Mouse (Mus musculus): ENCODE measurements around the gene Gimap5. TPM values are rescaled to one million over a fixed set of nuclear protein-coding genes. Genes with fewer than 3 reads are reported as not detected.

The Gimap5 gene
- polyA plus RNA-seq, 1 experiment from 2014 or later: 0.83 TPM

- WGBS: 74% methylated on average over 2 of the region's 2 CpGs
- DNase-seq (ENCODE audit: low spot score, missing footprints) (no peak), ATAC-seq (ENCODE audit: low FRiP score) (no peak)
- H3K4me3 ChIP-seq (ENCODE audit: low read depth, low read length): no peak overlapping the region
- no peaks in the 10 kb centered on the region for H3K36me3 ChIP-seq (ENCODE audit: control insufficient read depth, insufficient read depth, low read length)
- H3K27ac ChIP-seq (ENCODE audit: low read depth, low read length): no peak overlapping the region
- H3K9me3 ChIP-seq (ENCODE audit: control insufficient read depth, low read length): no peaks in the 10 kb centered on the region
- H3K27me3 ChIP-seq (ENCODE audit: control insufficient read depth, insufficient read depth, low read length): peaks cover 2% of the 10 kb centered on the region; the same call in 1 of the 2 replicates
- H3K4me1 ChIP-seq (ENCODE audit: control insufficient read depth, insufficient read depth, low read length): no peaks in the 10 kb centered on the region
- no peak overlapping the region for H3K4me2 ChIP-seq
- no peak overlapping the region for H3K9ac ChIP-seq (ENCODE audit: low read length)
These were observed 8.9 kb upstream of the Gimap5 start for GRCm38 (mm10) chr6:48737053-48737452.

GRCm38 (mm10) chr6:48737688-48738087 is 8.3 kb upstream of the Gimap5 start:
- no peak overlapping the region for H3K4me2 ChIP-seq
- H3K27me3 ChIP-seq (ENCODE audit: control insufficient read depth, insufficient read depth, low read length): peaks cover 9% of the 10 kb centered on the region
- DNase-seq (ENCODE audit: low spot score, missing footprints): no peak
- no peaks in the 10 kb centered on the region for H3K9me3 ChIP-seq (ENCODE audit: control insufficient read depth, low read length)
- H3K4me3 ChIP-seq (ENCODE audit: low read depth, low read length): no peak overlapping the region
- 93% methylated on average over 5 of the region's 5 CpGs for WGBS
- no peaks in the 10 kb centered on the region for H3K36me3 ChIP-seq (ENCODE audit: control insufficient read depth, insufficient read depth, low read length)
- no peak overlapping the region for H3K27ac ChIP-seq (ENCODE audit: low read depth, low read length)
- no peak overlapping the region for H3K9ac ChIP-seq (ENCODE audit: low read length)
- no peaks in the 10 kb centered on the region for H3K4me1 ChIP-seq (ENCODE audit: control insufficient read depth, insufficient read depth, low read length)
- ATAC-seq (ENCODE audit: low FRiP score): no peak

DNA sequence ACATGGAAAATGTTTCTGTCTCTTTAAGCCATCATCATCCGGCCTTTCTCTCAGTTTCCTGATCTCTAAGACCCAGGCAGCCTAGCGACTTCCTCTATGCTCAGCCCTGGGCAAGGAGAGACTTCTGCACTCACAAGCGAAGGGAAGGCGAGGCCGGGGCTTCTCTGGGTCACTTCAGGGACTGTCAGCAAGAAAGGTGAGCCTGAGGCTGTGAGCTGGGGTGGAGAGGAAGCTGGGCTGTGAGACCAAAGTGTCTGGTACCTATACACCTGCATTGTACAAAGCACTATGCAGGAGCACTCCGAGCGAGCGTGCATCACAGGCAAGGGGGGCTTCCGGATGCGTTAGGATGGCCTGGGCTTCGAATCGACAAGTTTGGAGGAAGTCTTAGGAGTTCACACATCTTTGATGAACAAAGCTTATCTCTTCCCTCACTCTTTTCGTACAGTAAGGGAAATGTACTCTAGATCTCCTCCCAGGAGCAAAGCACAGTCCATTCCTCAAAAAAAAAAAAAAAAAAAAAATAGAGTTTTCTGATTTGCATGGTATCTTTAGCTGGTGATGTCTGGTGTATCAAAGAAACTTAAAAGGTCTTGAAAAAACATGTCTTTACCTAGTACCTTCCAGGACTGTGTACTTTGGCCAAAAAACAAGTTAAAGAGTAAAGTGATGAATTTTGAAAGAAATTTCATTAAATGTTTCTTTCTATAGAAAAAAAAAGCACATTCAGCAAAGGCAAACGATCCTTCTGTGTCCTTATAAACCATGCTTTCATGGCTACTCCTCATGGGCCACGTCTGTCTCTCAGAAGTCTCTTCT is 6.8 kb upstream of the Gimap5 start, which contains the start of gene Gimap1:
Gene Gimap1 (plus strand): TSS at position 94 of the 819 bp plus-strand sequence.
- H3K4me2 ChIP-seq: no peak within 1 kb of the TSS
- no peak within 1 kb of the TSS for H3K9ac ChIP-seq (ENCODE audit: low read length)
- DNase-seq (ENCODE audit: low spot score, missing footprints): no peak
- H3K27me3 ChIP-seq (ENCODE audit: control insufficient read depth, insufficient read depth, low read length): peaks cover 13% of the 10 kb centered on the region
- no peaks in the 10 kb centered on the region for H3K9me3 ChIP-seq (ENCODE audit: control insufficient read depth, low read length)
- WGBS: 83% methylated on average over 15 of the region's 15 CpGs
- H3K27ac ChIP-seq (ENCODE audit: low read depth, low read length): no peak within 1 kb of the TSS
- H3K36me3 ChIP-seq (ENCODE audit: control insufficient read depth, insufficient read depth, low read length): no peaks in the 10 kb centered on the region
- H3K4me1 ChIP-seq (ENCODE audit: control insufficient read depth, insufficient read depth, low read length): no peaks in the 10 kb centered on the region
- no peak within 1 kb of the TSS for H3K4me3 ChIP-seq (ENCODE audit: low read depth, low read length)
- no peak for ATAC-seq (ENCODE audit: low FRiP score)

GRCm38 (mm10) chr6:48739780-48740055 is 6.3 kb upstream of the Gimap5 start:
- no peaks in the 10 kb centered on the region for H3K9me3 ChIP-seq (ENCODE audit: control insufficient read depth, low read length)
- no peak for DNase-seq (ENCODE audit: low spot score, missing footprints)
- 91% methylated on average over 3 of the region's 3 CpGs for WGBS
- no peak overlapping the region for H3K4me2 ChIP-seq
- ATAC-seq (ENCODE audit: low FRiP score): no peak
- H3K9ac ChIP-seq (ENCODE audit: low read length): no peak overlapping the region
- H3K36me3 ChIP-seq (ENCODE audit: control insufficient read depth, insufficient read depth, low read length): no peaks in the 10 kb centered on the region
- H3K4me1 ChIP-seq (ENCODE audit: control insufficient read depth, insufficient read depth, low read length): no peaks in the 10 kb centered on the region
- no peak overlapping the region for H3K4me3 ChIP-seq (ENCODE audit: low read depth, low read length)
- H3K27me3 ChIP-seq (ENCODE audit: control insufficient read depth, insufficient read depth, low read length): peaks cover 13% of the 10 kb centered on the region
- H3K27ac ChIP-seq (ENCODE audit: low read depth, low read length): no peak overlapping the region

DNA sequence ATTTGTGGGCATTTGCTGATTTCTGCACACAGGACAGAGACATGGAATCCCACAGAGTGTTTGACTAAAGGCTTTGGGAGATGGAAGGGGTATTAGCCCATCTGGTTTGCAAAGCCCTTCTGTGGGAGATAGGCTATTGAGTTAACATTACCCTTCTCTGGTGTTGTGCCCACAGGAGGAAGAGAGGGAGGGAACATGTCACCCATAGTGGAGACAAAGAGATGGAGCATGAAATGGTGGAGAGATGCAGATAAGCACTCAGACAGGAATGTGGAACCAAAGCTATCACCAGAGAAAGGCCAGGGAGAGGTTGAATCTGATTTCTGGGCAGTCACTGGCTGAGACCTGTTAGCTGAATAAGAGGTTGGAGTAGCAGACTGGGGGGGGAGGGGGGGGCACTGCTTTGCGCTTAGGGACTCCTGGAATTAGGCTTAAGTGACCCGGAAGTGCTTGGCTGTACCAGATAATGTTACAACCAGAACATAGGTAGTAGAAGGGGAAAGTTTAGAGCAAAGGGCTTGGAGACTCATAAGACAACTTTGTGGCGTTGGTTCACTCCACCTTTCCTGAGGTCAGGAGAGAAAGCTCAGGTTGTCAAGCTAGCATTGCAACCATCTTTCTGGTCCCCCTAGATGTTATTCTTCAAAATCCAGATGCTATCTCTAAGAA is 5.4 kb upstream of the Gimap5 start:
- Histone ChIP-seq H3K36me3 (ENCODE audit: control insufficient read depth, insufficient read depth, low read length) (no peaks in the 10 kb centered on the region), H3K9me3 (ENCODE audit: control insufficient read depth, low read length) (no peaks in the 10 kb centered on the region), H3K4me3 (ENCODE audit: low read depth, low read length) (no peak overlapping the region), H3K4me2 (no peak overlapping the region), H3K27me3 (ENCODE audit: control insufficient read depth, insufficient read depth, low read length) (peaks cover 13% of the 10 kb centered on the region), H3K27ac (ENCODE audit: low read depth, low read length) (no peak overlapping the region), H3K4me1 (ENCODE audit: control insufficient read depth, insufficient read depth, low read length) (no peaks in the 10 kb centered on the region), H3K9ac (ENCODE audit: low read length) (no peak overlapping the region)
- DNase-seq (ENCODE audit: low spot score, missing footprints): no peak
- ATAC-seq (ENCODE audit: low FRiP score): no peak
- WGBS: 66% methylated on average over 3 of the region's 3 CpGs

- no peak for DNase-seq (ENCODE audit: low spot score, missing footprints)
- Histone ChIP-seq H3K4me3 (ENCODE audit: low read depth, low read length) (no peak overlapping the region), H3K27me3 (ENCODE audit: control insufficient read depth, insufficient read depth, low read length) (peaks cover 13% of the 10 kb centered on the region), H3K4me2 (no peak overlapping the region), H3K9ac (ENCODE audit: low read length) (no peak overlapping the region), H3K27ac (ENCODE audit: low read depth, low read length) (no peak overlapping the region), H3K36me3 (ENCODE audit: control insufficient read depth, insufficient read depth, low read length) (no peaks in the 10 kb centered on the region), H3K4me1 (ENCODE audit: control insufficient read depth, insufficient read depth, low read length) (no peaks in the 10 kb centered on the region), H3K9me3 (ENCODE audit: control insufficient read depth, low read length) (no peaks in the 10 kb centered on the region)
- WGBS: 43% methylated on average over 3 of the region's 3 CpGs
- ATAC-seq (ENCODE audit: low FRiP score): no peak
These were observed 4.7 kb upstream of the Gimap5 start for GRCm38 (mm10) chr6:48741273-48741672.

GRCm38 (mm10) chr6:48741711-48742206 is 4.2 kb upstream of the Gimap5 start:
- Histone ChIP-seq H3K4me2 (no peak overlapping the region), H3K27ac (ENCODE audit: low read depth, low read length) (no peak overlapping the region), H3K9ac (ENCODE audit: low read length) (no peak overlapping the region), H3K9me3 (ENCODE audit: control insufficient read depth, low read length) (no peaks in the 10 kb centered on the region), H3K36me3 (ENCODE audit: control insufficient read depth, insufficient read depth, low read length) (no peaks in the 10 kb centered on the region), H3K27me3 (ENCODE audit: control insufficient read depth, insufficient read depth, low read length) (peaks cover 13% of the 10 kb centered on the region), H3K4me3 (ENCODE audit: low read depth, low read length) (no peak overlapping the region), H3K4me1 (ENCODE audit: control insufficient read depth, insufficient read depth, low read length) (no peaks in the 10 kb centered on the region)
- ATAC-seq (ENCODE audit: low FRiP score): no peak
- DNase-seq (ENCODE audit: low spot score, missing footprints): peak; percentile 85
- 37% methylated on average over 9 of the region's 9 CpGs for WGBS

- peak; percentile 46; the same call in 1 of the 2 replicates for ATAC-seq (ENCODE audit: low FRiP score)
- H3K27ac ChIP-seq (ENCODE audit: low read depth, low read length): no peak overlapping the region
- no peak overlapping the region for H3K9ac ChIP-seq (ENCODE audit: low read length)
- no peaks in the 10 kb centered on the region for H3K4me1 ChIP-seq (ENCODE audit: control insufficient read depth, insufficient read depth, low read length)
- 2% methylated on average over 52 of the region's 52 CpGs for WGBS
- DNase-seq (ENCODE audit: low spot score, missing footprints): peak; percentile 92
- peaks cover 13% of the 10 kb centered on the region for H3K27me3 ChIP-seq (ENCODE audit: control insufficient read depth, insufficient read depth, low read length)
- no peaks in the 10 kb centered on the region for H3K9me3 ChIP-seq (ENCODE audit: control insufficient read depth, low read length)
- H3K36me3 ChIP-seq (ENCODE audit: control insufficient read depth, insufficient read depth, low read length): no peaks in the 10 kb centered on the region
- H3K4me2 ChIP-seq: peak overlapping the region; percentile 59
- H3K4me3 ChIP-seq (ENCODE audit: low read depth, low read length): peak overlapping the region; percentile 32
These were observed 3.3 kb upstream of the Gimap5 start for GRCm38 (mm10) chr6:48742422-48743351.
